Mouse (Mus musculus) kidney, adult 9 months (tissue): ENCODE data around the gene Ppa2.

ENCODE experiments used
- DNase-seq: peaks from one replicate; pipeline ENCODE4 v3.0.0; 2022

The Ppa2 gene

DNA sequence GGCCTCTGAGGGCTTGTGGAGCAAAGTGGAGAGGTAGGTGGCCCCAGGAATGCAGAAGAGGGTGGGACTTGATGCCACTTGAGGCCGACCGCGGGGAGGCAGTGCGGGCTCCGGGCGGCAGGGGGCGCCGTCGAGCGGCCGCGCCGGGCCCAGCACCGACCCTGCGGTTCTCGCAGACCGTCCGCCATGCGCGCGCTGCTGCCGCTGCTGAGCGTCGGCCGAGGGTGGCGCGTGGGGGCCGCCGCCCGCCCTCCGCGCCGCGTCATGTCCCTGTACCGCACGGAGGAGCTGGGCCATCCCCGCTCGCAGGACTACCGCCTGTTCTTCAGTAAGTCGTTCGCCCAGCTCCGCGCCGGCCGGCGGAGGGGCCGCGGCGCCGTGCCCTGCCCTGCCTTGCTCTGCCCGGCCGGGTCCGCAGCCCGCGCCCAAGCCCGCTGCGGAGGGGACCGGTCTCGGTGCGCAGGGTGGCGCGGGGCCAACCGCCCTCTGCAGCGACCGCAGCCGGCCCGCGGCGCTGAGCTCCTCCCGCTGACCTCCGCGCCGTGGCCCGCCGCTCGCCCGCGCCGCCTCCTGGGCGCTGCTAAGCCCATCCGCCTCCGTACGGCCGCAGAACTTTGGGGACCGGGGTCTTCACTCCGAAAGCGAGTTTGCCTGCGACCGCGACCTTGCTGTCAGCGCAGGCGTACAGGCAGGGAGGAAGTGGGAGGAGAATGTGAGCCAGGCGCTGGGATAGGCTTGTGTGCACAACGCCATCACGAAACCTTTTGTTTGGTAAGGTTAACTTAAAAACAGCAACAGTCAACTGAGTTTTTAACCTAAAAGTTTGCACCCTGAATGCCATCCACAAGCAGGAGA is at the start of gene Ppa2:
TSS of gene Ppa2 (plus strand) at position 157 of the 855 bp plus-strand sequence.
- peak; percentile 86 for DNase-seq

DNA sequence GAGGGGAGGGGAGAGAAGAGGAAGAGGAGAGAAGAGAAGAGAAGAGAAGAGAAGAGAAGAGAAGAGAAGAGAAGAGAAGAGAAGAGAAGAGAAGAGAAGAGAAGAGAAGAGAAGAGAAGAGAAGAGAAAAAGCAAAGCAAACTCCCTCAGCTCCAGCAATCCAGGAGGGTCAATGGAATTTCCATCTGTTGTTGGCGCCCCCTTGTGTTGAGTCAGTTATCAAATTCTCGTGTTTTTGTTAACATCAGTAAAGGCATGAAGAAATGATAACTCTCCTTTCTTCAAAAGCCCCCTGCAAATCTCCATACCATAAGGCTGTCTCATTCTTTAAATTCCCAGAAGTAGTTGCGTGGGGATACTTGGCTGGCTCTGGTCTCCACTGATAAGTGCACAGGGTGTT is 38.0 kb upstream of the Ppa2 start:
- peak; percentile 91 for DNase-seq

DNA sequence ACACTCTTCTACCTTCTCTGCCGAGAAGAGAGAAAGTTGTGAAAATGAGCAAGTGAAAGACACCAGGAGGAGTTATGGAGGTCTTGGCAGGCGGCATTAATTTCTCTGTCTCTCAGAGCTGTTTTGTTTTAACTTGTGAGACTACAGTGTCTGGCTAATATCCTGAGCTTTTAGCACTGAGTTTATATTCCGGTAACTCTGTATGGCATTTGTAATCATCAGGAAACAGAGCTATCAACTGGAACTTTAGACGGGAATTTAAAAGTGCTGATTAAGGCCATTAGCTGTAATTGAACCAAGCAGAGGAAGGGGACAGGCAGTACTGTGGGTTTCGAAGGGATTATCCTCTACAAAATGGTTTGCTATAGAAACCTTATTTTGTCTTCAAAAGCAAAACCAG is 25.3 kb upstream of the Ppa2 start:
- no peak for DNase-seq

DNA sequence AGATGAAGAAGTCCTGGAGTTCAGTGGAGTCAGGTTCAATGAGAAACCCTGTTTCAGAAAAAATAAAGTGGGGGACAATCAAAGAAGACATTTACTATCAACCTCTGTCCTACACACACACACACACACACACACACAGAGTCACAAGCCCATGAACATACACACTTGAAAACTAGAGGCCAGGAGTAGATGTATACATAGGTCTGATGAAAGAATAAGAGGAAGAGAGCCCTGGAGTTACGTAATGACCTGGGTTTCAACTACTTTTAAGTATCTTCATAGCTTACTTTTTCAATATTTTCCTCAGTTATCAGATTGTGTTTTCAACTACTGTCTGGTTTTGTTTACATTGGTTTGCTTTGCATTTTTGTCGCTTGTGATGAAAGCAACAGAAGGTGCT is 21.1 kb upstream of the Ppa2 start:
- DNase-seq: no peak

DNA sequence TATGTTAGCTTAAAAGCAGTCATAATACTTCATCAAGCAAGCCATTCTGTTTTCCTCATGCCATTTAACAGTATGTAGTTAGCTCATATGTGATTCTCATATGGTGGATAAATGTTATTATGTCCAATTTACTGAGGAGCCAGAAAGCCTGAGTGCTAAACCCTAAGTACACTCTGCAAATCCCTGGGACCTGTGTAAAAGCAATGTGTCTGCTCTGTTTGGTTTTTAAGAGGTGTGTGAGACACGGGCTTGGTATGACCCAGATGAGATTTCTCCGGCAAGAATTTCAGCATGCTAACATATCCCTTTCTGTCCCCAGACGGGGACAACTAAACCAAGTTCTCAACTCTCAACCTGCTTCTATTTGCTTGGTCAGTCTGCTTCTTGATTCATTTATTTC is 5.6 kb upstream of the Ppa2 start:
- no peak for DNase-seq

DNA sequence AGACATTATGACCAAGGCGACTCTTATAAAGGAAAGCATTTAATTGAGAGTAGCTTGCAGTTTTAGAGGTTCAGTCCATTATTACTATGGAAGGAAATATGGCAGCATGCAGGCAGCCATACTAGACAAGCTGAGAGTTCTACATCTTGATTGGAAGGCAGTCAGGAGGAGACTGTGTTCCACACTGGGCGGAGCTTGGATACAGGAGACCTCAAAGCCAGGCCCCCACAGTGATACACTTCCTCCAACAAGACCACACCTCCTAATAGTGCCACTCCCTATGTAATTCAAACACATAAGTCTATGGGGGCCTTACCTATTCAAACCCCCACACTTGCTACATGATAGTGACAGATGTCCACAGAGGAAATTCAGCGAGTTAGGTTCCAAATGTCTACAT is 1.5 kb upstream of the Ppa2 start:
- no peak for DNase-seq

DNA sequence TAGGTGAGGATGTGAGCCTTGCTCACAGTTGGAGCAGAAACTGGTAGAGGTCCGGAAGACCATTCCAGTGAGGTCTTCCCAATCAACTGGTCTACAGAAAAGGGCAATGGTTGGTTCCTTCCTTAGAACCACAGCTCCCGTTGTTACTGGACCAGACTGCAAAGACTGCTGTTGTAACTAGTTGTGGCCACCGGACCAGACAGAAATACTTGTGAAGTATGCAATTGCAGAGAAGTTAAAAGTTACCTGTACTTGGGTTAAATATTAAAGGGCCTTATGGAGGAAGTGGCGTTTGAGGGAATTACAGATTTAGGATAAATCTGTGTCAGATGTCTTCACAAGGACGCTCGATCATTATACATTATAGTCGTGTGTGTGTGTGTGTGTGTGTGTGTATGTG is 551 bp upstream of the Ppa2 start:
- peak; percentile 74 for DNase-seq

DNA sequence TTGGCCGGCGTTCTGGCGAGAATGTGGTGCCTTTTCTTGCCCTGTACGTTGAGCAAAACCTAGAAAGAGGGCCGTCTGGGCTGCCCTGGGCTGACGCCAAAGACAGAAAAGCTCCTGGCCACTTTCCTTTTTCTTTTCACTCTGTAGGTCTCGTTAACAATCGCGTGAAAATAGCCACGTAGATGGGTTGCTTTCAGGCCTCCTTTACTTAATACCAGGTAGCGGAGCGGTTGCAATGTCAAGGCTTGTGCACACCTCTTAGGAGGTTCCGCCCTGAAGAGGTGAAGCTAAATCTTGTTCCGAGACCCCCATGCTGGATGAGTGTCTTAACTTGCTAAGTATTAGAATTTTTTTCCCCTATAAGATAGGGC is 884 bp downstream of the Ppa2 start:
- no peak for DNase-seq

DNA sequence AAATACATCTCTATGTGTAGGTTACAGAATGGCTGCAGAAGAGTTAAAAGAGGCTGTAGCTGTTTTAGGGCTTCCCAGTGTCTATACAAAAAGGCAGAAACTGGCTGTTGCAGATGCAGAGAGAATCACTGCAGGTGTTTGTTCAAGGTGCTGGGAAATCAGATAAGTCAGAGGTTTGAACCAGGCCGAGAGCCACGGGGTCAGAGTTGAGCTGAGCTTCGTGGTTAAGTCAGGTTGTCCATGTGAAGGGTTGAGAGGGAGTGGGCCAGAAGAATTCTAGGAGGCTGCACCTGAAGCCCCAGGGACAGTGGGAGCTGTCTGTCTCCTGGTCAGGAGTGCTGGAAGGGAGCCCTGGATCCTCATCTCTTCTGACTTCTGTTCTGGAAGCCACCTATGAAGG is 2.4 kb downstream of the Ppa2 start:
- no peak for DNase-seq

DNA sequence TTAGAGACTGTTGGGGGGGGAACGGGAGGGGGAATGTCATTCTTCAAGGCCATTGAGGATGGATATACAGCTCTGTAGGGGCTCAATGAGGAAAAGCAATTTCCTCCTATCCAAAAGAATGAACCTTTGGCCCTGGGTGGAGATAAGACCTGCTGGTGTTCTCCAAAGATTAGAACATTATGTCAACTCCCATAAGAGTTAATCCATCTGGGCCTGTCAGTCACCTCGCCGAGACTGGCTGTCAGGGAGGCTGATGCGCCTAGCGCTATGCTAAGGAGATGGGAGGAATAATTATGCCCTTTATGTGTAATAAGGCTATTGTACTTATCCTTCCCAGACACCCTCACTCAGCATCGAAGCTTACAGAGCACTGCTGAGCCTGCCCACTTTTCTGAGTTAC is 2.9 kb downstream of the Ppa2 start:
- DNase-seq: no peak

DNA sequence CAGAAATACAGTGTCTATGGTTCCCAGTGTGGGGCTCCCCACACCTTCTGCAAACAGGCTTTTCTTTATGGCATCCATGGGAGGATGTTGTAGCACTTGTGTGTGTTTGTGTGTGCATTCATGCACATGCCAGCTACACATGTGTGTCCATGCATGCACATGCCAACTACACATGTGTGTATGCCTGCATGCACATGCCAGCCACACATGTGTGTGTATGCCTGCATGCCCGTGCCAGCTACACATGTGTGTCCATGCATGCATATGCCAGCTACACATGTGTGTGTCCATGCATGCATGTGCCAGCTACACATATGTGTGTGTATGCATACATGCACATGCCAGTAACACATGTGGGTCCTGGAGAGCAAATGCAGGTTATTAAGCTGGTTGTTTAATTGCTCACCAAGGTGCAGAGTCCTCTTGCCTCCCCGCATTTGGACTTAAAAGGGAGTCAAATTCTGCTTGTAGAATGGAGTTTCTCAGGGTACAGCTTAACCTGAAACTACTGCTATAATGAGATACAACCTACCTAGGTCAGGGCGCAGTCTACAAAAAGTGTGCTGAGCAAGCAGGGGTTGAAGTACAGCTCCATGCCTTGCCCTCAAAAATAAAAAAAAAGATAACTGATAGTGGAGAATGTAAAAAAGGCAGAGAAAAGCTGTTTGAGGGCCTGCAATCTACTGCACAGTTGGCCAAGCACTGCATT is 3.7 kb downstream of the Ppa2 start:
- peak; percentile 73 for DNase-seq

DNA sequence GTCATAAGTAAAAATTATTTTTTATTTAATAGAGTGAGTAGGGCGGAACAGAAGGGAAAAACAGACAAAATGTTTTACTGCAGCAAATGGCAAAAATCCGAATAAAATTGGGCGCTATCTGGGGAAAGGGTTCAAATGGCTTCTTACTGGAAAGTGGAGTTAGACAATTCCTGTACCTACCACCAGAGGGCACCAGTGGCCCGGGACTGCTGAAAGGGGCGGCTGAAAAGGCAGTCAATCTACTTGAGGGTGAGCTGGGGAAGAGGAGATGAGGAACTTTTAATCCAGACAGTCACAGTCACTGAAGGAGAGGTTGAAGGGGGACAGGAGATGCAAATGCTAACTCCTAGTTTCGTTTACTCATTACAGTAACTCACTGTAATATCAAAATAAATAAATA is 4.6 kb downstream of the Ppa2 start:
- peak; percentile 76 for DNase-seq

DNA sequence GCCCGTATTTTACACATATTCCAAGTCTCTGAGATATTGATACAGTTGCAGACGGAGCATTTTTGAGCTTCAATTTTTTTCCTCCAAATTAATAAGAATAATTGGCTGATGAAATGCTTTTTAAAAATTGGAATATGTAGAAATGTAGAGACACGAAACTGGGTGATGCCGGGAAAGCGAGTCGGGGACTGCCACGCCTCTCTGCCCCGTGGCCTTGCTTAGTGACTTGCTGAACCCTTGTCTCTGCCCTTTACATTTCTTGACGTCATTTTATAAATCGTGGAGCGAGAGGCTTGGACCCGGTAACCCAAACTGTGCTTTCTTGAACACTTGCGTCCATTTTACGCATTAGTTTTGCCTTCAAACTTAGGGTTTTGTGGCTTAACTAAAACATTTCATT is 5.1 kb downstream of the Ppa2 start:
- no peak for DNase-seq

DNA sequence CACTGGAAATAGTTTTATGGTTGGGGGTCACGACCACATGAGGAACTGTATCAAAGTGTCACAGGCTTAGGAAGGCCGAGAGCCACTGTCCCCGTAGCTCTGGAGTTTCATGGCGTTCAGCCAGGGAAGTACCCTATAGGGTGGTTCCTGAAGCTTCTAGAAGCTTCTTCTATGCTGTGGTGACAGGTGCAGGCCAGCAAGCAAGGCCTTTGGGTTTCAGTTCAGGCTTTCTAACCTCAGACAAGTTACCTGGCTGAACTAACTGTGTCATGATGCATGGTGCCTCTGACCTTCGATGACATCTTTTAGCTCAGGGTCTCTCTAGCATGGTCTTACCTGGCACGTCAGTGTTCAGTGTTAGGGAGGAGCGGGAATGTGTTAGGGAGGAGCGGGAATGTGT is 5.7 kb downstream of the Ppa2 start:
- DNase-seq: no peak

DNA sequence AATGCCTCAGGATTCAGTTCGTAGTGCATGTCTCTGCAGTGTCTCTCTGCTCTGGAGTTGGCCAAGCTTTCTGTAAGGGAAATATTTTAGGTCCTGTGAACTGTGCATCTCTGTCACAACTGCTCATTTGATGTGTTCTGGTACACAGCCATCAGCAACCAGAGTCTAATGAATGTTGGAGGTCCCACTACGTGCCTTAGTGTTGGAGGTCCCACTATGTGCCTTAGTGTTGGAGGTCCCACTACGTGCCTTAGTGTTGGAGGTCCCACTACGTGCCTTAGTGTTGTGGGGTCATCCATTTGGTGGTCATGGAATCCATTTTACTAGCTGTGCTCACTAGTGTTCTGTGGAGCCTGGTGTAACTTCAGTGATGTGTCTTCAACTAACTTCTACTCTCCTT is 7.9 kb downstream of the Ppa2 start:
- no peak for DNase-seq

DNA sequence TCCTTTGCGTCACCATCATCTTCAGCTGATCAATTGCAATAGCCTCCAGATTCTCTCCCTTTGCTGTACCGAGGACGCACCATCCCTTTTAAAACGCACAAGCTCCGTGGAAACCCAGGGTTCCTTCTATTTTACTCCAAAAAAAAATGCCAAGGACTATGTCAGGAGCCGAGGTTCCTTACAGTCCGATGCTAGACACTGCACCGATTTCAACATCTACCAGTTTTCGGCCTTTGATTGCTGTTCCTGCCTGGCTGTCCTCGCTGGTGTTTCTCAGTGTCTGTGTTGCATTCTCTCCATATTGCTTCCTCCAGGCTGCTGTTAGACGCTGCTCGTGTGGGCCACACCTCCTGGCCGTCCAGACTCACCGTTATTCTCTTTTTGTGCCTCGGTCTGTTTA is 8.7 kb downstream of the Ppa2 start:
- DNase-seq: no peak

DNA sequence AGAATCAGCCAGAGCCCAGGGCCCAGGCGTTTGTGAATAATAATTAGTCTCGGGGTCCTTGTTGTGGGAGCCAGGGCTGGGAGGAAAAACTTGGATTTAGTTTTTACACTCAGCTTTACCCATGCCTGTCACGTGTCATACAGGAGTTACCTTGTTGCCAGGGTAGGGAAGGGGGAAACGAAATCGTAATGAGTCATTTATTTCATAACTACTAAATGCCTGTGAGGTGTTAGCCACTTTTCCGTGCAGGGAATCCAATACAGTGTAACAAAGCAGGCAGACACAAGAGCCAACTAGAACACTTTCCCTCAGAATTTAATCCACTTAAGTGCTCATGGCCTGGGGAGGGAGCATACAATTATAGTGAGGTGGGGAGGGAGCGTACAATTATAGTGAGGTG is 9.9 kb downstream of the Ppa2 start:
- no peak for DNase-seq

DNA sequence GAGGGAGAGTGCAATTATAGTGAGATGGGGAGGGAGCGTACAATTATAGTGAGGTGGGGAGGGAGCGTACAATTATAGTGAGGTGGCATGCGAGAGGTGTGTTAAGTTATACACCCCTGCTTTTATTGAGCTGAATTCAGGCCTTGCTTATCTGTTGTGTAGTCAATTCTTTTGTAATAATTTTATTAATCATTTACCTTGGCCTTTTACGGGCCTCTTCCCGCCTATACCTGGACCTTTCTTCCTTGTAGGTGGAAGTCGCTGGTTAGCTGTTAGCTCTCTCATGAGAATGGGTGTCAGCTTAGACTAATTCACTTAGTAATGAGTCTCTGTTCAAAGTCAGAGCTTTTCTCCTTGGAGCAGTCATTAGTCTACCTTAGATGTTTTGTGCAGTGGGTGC is 10.4 kb downstream of the Ppa2 start:
- no peak for DNase-seq

DNA sequence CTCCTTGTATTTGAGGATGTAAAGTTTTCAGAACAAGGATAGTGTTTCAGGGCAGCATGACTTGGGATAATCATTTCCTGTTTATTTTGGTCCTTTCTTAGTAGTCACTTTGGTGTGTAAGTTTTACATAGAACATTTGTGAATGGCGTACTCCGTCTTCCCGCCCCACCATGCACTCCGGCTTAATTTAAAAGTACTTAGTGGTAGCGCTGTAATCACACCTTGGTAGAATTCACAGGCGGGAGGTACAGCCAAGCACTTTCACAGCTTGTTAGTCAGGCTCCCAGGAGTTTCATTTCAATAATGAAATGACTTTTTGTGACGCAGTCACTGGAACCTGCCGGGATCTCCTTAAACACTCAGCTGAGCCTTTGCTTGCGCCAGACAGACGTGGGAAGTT is 12.0 kb downstream of the Ppa2 start:
- DNase-seq: no peak

DNA sequence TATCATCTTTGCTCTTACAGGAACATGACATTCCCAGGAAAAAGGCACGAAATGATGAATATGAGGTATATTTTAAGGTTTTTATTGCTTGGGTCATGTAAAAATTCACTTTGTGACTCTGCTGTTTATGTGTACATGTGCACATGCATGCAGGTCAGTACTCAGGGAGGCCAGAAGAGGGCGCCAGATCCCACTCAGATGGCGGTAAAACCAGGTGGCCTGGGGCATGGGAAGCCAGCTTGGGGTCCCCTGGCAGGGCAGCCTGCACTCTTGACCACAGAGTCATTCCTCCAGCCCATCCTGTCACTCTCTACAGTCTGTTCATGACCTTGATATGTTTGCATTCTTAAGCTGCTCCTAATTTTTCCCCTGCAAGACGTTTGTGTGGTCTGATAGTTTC is 12.6 kb downstream of the Ppa2 start:
- no peak for DNase-seq

DNA sequence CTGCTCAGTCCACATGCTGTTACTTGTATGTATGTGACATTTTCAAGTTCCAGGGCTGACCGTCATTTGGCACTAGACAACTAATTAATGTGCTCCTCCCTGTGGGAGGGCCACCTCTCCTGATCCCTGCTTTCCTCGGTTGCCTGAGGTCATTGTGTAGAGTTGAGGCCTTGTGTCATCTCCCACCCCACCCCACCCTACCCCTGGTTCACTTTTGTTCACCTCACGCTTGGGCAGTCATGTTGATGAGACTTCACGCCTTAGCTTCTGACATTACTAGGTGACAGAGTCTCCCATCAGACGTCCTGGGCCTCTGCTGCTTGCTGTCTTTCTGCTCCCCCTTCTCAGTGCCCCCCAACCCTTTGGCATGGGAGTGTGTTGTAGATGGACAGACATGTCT is 15.2 kb downstream of the Ppa2 start:
- DNase-seq: no peak

DNA sequence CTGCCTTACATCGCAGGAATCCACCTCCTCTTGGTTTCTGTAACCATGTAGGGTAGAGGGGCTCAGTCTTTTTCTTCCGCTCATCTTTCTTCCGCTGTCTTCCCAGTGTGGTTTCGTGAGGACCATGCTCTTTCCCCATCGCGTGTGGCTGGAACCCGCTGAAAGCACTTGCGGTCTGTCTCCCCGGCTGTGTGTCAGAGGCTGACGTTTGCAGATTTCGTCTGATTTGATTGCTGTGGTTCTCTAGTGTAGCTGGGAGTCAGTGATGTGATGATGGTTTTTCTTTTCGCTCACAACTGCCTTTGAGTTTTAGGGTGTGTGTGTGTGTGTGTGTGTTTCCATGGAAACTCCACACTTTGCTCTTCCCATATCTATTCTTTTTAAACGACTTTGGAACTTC is 18.6 kb downstream of the Ppa2 start:
- no peak for DNase-seq

DNA sequence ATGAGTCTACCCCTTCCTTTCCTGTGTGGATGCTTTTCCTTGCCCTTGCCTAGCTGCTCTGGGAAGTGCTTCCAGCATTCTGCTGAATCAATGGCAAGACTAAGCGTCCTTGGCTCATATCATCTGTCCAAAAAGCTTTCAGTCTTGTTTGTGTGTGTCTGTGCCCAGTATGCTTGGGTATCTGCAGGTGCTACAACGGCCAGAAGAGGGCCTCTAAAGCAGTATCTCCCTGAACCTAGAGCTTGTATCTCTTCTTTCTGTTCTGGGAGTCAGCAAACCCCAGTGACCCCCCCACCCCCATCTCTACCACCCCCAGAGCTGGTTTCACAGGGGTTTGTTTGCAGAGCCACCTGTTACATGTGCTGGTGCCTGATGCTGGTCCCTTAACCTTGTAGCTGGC is 19.5 kb downstream of the Ppa2 start:
- DNase-seq: no peak

DNA sequence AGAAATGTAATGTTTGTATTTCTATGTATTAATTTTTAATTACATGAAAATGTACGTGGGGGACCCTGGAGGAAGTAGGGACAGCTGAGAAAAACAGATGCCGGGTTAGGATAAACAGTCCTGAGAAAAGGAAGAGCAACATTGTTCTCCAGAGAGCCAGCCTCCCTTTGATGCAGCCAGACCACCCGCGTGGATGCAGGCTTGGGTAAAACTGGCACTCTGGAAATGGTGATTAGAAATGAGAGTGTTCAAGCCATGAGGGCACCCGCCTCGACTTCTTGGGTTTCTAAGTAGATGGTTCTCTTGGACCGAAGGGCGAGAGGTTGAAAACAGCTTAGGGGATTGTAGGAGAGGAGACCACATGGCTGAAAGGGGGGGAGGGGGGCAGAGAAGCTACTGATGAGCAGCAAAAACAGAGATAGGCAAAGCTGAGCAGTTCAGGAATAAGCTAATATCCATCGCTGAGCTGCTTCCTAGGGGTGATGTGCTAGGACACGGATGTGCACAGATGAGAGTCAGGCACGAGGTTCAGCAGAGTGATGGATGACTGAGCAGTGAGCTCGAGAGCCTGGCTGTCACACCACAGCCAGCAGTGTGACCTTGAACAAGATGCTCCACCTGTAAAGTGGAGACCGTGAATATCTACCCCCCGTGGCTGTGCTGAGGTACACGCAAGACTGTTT is 21.4 kb downstream of the Ppa2 start:
- no peak for DNase-seq
